Mouse (Mus musculus): ENCODE measurements around the gene Hbs1l.

Hbs1l gene

DNA sequence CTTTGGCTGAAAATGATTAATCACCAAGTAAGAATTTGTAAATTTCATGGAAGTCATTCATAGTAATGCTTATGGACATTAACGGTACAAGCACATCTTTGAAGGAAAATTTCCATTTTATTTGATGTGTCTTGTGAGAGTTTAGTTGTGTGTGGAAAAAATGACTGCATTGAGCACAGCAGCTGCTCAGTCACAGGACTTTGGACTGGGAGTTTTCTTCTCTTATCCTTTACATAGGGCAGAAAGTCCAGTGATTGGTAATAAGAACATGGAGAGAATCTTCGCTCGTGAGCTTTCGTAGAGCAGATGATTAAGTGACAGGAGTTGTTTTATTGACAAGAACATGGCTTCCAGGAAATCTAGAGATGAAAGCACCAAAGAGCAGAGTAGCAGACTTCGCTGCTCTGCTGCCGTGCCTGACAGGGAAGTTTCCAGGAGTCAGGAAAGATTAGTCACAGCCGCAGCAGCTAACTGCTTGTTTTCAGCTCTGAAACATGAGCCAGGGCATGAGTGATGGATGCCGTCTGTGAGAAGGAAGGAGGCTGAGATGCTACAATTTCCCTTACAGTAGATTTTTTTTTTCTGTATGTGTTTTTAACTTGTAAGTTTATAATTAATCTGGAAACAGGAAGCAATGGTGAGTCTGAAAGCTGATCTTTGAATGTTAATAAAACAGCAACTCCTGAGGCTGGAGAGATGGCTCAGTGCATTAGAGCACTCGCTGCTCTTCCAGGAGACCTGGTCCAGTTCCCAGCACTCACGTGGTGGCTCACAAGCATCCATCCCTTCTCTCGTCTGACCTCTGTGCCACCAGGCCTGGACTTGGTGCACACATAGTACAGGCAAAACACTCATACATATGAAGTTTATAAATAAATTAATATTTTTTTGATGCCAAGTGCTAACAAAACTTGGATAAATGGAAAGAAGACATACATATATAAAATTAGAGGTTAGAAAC lies 9.2 kb downstream of the Hbs1l start:
- no peak for DNase-seq (ENCODE audit: low spot score in 2 of 2)

DNA sequence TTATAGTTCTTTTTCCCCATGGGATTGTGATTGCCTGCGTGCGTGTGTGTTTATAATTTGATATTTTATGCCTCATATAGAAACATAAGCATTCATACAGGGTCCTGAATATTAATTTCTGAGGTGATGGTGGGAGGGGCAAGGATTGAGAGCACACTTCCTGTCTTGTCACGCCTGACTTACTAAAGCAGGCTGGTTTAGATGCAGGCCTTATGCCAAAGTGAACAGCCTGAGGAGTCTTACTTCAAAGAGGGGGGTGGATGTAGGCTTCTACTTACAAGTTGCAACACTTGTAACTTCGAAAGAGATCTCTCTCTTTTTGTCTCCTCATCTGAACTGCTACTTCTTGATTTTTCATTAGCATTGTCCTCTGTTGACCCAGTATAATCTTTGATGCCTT lies 18.0 kb downstream of the Hbs1l start:
- DNase-seq (ENCODE audit: low spot score in 2 of 2), result no peak

DNA sequence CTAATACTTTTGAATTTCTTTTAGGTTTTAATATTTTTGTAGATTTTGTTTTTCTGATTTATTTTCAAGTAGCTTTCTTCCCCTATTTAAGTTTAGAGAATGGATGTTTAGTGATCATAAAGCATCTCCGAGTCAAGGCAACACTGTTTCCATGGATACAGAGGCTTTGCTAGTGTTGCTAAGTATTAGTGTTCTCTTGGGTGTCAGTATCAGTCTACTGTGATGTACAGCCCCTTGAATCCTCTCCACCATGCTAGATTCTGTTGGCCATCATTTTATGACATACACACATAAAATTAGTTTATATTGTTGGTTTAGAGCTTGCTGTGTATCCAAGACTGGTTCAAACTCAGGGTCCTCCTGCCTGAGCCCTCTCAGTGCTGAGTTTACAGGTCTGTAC lies 20.3 kb downstream of the Hbs1l start:
- no peak for DNase-seq (ENCODE audit: low spot score in 2 of 2)

DNA sequence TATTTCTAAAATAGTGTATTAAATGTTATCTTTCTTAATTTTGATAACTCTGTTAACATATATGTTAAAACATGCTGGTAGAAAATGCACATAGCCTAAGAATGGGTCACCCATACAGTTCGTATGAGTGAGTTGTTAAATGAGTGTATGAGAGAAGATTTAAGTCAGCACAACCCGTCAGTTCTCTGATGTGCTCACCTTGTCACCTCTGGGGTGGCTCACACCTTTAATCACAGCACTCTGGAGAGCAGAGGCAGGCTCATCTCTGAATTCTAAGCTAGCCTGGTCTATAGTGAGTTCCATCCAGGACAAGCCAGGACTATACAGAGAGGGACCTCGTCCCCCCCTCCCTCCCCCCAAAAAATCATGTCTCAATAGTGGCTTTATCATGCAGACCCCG lies 22.5 kb downstream of the Hbs1l start:
- peak in 1 of 2 experiments; percentile 33 for DNase-seq (ENCODE audit: low spot score in 2 of 2)

DNA sequence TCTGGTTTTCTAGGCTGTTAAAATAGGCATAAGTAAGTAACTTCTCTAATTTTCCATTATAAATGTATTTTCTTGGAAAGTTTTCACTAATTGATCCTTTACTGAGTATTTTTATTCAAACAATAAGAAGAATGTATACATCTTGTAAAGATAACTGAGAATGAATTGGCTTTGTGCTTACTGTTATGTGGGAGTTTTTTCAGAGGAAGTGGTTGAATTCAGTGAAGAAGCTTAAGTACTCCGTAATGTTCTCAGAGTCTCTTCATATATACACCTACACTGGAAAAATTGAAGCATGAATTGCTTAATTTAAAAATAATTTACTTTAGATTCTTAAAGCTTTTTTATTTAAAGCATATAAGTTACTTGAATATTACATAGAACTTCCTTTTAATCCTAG lies 23.2 kb downstream of the Hbs1l start:
- DNase-seq (ENCODE audit: low spot score in 2 of 2), result no peak

DNA sequence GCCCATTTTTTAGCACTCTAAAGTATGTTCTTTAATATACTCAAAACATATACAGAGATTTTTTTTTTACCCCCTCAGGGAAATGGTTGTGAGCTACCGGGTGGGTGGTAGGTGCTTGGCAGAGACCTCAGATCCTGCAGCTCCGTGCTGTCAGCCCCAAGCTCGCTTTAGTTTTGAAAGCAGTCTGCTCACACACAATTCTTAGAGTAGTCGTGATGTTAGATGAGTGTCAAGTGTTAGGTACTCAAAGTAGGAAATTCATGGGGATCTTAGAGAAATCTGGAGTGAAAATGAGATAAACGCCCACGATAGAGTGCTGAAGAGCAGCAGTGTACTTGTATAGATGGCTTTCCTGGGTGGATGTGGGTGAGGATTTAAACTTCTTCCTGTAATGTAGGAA lies 24.8 kb downstream of the Hbs1l start:
- no peak for DNase-seq (ENCODE audit: low spot score in 2 of 2)

DNA sequence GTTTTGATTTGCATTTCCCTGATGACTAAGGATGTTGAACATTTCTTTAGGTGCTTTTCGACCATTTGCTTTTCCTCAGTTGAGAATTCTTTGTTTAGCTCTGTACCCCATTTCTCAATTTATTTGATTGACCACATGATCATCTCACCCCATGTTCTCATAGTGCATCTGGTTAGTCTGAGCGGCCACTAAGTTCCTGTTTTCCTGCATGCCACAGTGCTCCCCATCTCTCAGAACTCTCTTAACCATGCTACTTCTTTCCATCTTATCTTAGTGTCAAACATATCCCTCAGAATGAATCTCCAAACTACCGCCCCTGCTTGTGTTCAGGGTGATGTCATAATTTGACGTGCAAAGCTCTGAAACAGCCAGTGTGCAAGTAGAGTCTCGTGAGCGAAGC lies 30.6 kb downstream of the Hbs1l start:
- no peak for DNase-seq (ENCODE audit: low spot score in 2 of 2)

DNA sequence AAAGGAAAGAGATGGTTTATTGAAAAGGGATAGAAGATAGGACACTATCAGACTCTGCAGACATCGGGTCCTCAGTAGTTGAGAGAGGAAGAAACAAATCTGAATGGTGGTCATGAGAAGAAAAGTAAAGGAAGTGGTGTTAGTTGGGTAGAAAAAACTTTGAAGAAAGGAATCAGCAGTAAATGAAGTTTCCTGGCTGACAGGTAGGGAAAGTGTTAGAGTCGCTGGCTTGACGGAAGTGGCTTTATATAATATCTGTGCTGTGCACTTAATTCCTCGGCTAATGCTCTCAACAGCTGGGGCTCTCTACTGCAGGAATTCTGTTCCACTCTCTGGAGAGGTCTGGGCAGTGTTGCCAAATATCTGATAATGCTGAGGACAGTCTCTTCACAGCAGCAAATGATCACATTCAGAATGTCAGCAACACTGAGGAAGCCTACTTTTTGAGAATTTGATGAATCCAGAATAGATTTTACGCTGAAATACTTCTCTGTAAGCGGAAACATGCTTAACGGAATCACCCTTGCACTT lies 31.9 kb downstream of the Hbs1l start:
- DNase-seq (ENCODE audit: low spot score in 2 of 2), result no peak

DNA sequence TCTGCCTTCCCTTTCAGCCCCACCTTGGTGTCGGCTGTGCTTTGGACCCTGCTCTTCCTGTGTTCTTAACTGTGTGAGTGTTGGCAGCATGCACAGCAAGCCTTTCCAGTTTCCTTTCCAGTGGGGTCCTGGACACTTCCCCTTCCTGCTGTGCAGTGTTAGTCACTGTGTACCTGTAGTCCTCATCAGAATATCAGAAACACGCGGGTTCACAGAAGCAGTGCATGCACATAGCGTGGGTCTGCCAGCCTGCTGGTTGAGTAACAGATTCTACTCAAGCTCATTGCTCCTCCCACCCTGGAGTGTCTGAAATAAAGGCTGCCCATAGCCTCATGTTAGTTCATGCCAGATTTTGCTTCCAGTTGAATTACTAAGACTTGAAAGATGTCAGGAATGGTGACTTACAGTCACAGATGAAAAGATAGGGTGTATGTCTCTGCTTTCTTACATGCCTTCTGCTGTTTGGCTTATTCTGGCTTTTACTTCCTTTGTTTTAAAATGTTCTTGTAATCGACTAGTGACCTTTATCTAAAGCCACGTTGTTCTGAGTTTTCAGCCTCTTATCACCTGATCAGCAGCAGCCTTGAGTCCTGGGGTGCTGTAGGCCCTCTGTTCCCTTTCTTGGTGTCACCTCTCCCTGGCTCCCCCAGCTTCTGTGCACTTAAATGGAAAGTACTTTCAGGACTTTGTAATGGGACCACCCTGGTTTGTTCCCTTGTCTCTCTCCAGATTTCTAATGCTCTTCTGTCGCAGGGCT lies 38.7 kb downstream of the Hbs1l start:
- no peak for DNase-seq (ENCODE audit: low spot score in 2 of 2)

DNA sequence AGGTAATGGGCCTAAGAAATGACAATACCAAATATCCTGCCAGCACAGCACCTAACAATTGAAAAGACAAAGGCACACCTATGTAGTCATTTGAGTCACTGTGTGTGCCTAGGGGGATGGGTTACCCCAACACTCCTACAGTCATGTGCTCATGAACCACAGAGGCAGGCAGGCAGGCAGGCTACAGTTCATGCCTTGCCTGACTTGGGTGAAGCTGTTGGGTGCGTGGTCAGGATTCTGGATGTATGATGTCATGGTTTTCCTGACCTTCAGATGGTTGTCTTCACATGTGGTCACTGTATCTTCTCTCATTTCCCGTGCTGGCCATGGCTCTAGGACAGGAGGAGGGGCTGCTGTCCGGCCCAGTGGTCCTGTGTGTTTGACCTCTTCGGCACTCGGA lies 39.8 kb downstream of the Hbs1l start:
- no peak for DNase-seq (ENCODE audit: low spot score in 2 of 2)

DNA sequence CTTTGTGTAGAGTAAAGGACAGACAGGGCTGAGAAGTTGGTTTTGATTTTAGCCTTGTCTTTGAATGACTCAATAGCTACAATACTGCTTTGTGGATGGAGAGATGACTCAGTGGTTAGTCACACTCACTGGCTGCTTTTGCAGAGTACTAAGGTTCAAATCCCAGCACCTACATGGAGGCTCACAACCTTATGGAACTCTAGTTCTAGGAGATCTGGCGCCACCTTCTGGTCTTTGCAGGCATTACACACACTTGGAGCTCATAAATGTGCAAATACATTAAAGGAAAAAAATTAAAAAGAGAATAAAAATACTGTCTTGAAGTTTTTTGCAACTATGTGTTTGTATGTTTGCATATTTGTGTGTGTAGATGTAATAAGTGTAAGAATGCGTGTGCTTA lies 41.4 kb downstream of the Hbs1l start:
- no peak for DNase-seq (ENCODE audit: low spot score in 2 of 2)

DNA sequence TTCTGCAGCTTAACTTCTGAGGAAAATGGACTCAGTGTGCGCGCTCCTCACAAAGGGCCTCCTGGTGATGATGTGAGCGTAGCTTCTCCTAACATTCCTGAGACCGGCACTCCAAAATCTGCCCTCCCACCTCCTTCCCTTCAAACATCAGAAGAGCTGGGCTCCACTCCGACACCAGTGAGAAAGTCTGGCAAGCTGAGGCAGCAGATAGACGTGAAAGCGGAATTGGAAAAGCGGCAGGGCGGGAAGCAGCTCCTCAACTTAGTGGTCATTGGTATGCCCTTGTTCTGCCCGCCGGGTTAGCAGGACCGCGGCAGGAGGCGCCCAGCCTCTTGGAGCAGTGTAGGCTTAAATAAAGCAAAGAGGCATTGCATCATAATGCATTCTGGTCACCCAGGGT lies 45.9 kb downstream of the Hbs1l start:
- no peak for DNase-seq (ENCODE audit: low spot score in 2 of 2)

DNA sequence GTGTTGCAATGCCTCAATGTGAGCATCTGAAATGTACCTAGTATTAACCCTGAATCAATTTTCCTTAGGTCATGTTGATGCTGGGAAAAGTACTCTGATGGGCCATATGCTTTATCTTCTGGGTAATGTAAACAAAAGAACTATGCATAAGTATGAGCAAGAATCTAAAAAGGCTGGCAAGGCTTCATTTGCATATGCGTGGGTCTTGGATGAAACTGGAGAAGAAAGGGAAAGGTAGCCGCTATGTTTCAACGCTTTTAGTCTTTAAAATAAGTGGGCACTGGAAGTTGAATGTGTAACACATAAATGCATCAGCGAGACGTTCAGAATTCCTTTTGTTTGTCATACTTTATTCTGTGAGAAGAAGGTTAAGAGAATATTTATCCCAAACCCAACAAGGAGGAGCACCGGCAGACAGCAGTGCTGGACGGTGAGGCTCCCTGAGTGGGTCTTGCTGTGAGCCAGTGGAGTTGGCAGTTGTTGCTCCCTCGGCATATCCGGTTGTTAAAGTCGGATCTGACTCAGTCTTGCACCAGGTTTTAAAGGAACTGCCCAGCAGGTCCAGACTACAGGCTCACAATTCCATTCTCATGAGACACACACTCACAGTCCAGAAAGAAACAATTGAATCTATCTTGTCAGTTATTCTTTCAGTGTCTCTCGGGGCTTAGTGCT lies 46.7 kb downstream of the Hbs1l start:
- DNase-seq (ENCODE audit: low spot score in 2 of 2), result no peak

DNA sequence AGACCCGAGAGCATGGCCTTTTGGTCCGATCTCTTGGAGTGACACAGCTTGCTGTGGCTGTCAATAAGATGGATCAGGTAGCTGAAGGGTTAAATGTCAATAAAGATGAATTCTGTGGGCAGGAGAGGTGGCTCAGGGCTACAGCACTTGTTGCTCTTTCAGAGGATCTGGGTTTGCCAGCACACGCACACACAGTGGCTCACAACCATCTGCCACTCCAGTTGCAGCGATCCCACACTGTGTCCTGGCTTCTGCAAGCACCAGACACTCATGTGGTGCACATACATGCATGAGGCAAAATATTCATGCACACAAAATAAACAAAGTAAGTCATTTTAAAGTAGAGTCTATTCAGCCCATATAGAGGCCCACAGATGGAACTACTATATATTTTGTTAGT lies 51.6 kb downstream of the Hbs1l start:
- DNase-seq (ENCODE audit: low spot score in 2 of 2), result no peak

DNA sequence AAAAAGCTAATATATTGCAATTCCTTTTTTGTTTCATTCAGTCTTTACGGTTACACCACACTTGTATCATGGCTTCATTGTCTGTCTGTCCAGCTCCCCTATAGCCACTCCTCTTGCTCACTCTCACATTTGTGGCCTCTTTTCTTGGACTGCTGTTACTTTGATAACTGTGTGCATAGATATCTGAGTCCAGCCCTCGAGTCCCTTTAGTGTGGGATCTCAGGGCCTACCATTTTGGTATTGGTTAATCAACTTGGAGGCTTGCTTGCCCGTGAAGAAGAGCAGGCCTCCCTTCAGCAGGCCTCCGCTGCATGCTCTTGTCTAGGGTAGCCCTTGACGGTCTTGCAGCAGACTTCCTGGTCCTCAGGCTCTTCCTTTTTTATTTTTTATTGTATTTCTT lies 53.7 kb downstream of the Hbs1l start:
- no peak for DNase-seq (ENCODE audit: low spot score in 2 of 2)

DNA sequence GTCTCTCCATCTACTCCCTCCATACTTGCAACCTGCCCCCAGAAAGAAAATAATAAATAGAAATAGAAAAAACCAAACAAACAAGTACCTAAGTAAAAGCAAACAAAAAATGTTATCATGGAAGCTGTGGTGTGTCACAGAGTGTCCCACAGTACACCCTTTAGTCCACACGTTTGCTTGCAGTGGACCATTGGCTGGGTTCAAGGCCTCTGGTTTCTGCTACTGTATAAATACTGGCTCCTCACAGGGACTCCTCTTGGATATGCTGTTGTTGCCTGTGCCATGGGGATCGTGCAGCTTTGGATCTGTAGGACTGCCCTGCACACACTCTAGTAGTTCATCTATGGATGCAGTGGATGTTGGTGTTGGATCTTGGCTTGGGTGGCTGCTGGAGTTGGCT lies 54.2 kb downstream of the Hbs1l start:
- no peak for DNase-seq (ENCODE audit: low spot score in 2 of 2)

DNA sequence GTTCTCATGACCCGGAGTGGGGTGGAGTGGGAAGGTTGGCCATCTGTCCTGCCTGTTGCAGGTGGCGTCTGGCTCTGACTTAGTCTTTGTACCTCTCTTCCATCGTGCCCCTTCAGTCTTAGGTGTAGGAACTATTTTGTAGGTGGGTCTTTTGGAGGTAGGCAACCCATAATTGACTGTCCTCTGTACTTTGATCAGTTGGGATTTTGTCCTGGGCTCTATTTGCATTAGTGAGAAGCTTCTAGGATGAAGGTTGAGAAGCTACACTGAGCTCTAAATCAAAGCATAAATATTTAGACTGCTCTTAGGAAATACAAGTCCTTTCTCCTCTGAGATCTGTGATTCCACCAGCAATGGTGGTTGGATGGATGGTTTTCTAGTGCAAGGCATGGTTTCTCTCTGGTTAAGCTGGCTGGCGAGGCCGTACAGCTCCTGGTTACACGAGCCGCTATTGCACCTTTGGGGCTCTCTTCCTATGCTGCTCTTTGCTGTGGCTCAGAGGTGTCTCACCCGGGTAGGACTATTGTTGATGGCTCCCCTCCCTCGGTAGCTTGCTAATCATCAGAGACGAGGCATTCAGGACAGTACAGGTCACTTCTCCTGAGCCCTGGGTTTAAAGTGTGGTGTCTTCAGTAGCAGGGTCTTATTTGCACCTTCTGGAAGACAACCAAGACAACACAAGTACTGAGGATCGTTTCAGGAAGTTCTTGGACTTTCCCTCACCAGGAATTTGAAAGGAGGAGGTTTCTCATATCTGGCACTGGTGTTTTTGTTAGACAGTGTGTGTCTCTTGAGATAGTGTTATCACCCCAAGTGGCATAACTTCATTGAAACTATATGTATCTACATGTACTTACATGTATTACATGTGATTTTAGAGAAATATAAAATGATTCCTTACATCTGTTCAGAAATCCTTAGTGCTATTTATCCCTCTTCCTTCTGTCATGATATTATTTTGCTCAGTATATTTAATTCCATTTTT lies 55.0 kb downstream of the Hbs1l start:
- no peak for DNase-seq (ENCODE audit: low spot score in 2 of 2)

DNA sequence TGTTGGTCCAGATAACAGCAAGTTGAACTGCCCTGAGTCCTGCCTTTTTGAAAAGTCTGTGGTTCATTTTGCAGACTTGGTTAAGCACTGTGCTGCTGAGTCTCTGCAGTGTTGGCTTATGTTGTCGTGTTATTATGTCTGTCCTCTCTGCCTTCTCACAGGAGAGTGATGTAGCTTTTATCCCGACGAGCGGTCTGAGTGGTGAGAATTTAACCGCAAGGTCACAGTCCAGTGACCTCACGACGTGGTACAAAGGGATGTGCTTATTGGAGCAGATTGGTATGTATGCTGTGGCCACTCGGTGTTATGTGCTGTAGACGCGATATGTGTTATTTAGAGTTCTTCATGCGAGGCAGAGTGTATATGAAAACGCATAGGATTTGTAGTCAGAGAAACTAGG lies 56.0 kb downstream of the Hbs1l start:
- DNase-seq (ENCODE audit: low spot score in 2 of 2), result no peak

DNA sequence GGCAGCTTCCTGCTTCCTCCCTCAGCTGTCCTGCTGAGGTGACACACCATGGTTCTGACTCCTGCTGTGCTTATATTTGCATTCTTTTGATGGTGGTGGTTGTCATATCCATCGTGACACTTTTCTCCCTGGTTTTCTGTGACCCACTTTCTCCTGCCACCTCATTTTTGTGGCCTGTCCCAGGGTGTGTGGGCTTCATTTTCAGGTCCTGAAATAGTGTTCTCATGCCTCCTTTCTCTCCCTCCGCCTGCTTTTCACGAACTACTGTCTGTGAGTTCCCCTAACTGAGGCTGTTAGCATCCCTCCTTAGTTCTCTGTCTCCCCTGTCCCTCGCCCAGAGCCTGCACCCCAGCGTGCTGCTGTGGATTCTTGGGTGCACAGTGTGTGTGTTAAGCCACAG lies 58.1 kb downstream of the Hbs1l start:
- DNase-seq (ENCODE audit: low spot score in 2 of 2), result no peak

DNA sequence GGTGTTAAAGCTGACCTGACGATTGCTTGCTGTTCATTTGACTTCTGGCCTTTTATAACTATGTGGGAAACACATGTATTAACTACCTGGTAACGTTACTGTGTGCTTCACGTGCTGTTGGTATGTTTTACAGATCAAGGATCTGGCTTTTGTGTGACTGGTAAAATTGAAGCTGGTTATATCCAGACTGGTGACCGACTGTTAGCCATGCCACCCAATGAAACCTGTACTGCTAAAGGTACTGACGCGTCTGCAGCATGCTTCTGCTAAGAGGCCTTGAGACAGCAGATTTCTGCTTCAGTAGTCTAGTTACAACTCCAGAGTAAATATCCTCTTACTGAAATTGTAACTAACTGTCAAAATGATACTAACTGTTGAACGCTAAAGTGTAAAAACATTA lies 58.7 kb downstream of the Hbs1l start:
- DNase-seq (ENCODE audit: low spot score in 2 of 2), result no peak

DNA sequence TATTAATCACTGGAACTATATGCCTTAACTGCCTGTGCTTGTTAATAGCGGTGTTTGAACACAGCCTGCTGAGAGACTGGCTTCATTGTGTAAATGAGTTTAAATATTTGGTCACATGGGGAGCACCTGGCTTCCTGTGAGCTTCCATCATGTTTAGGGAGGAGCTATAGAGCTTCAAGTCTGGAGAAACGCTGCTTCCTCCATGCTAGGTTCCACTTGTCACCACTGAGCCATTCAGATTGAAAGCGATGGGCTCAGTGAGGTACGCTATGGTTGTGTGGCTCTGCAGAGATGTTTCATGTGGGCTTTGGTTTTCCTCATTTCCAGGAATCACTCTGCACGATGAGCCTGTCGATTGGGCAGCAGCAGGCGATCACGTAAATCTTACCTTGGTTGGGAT lies 62.2 kb downstream of the Hbs1l start:
- DNase-seq (ENCODE audit: low spot score in 2 of 2), result no peak
